Mouse (Mus musculus) limb, embryonic 14.5 days (tissue): ENCODE results near the gene Tas2r144. TPM values are rescaled to one million over a fixed set of nuclear protein-coding genes. Genes with fewer than 3 reads are reported as not detected.

Experiments
- ATAC-seq: fragments of 200-750 bp; cut with Nextera tagmentation; 2 replicates; pipeline ENCODE4 v1.8.0; 2017; ENCODE audit warnings: low read depth, moderate number of reproducible peaks, moderate TSS enrichment; ENCODE audit not compliant: low FRiP score
- DNase-seq: peaks from one replicate; pipeline ENCODE4 v3.0.0-alpha.2; 2015; ENCODE audit warnings: low spot score
- H3K27ac ChIP-seq: fragments of 300-500 bp; sonication (generic); replicated peaks from 2 replicates; pipeline ENCODE4 v1.5.1; 2014; ENCODE audit warnings: low read depth, mild to moderate bottlenecking, low read length, moderate library complexity, mixed read lengths
- H3K27me3 ChIP-seq: fragments of 300-500 bp; sonication (generic); 2 replicates; pipeline ENCODE4 v1.6.1; 2014; ENCODE audit warnings: low read length, mixed read lengths; ENCODE audit not compliant: control insufficient read depth, insufficient read depth
- H3K36me3 ChIP-seq: fragments of 300-500 bp; sonication (generic); 2 replicates; pipeline ENCODE4 v1.6.1; 2014; ENCODE audit warnings: mild to moderate bottlenecking, low read length, moderate library complexity, mixed read lengths; ENCODE audit not compliant: control insufficient read depth, insufficient read depth
- H3K4me1 ChIP-seq: fragments of 300-500 bp; sonication (generic); 2 replicates; pipeline ENCODE4 v1.6.1; 2014; ENCODE audit warnings: antibody characterized with exemption, low read length, mixed read lengths; ENCODE audit not compliant: control insufficient read depth, insufficient read depth
- H3K4me2 ChIP-seq: fragments of 300-500 bp; sonication (generic); replicated peaks from 2 replicates; pipeline ENCODE4 v1.6.1; 2014; ENCODE audit warnings: low read depth, mild to moderate bottlenecking, low read length, moderate library complexity; ENCODE audit not compliant: severe bottlenecking
- H3K4me3 ChIP-seq: fragments of 300-500 bp; sonication (generic); replicated peaks from 2 replicates; pipeline ENCODE4 v1.5.1; 2014; ENCODE audit warnings: low read length
- H3K9ac ChIP-seq: fragments of 300-500 bp; sonication (generic); 2 replicates; pipeline ENCODE4 v1.6.1; 2014; ENCODE audit warnings: mild to moderate bottlenecking, low read depth, low read length, moderate library complexity; ENCODE audit not compliant: severe bottlenecking
- H3K9me3 ChIP-seq: fragments of 300-500 bp; sonication (generic); 2 replicates; pipeline ENCODE4 v1.6.1; 2016; ENCODE audit warnings: low read length; ENCODE audit not compliant: control insufficient read depth
- POLR2A ChIP-seq: fragments of 200-500 bp; IDR thresholded peaks from 2 replicates; pipeline ENCODE4 v1.8.0; 2012; ENCODE audit warnings: inconsistent platforms, mild to moderate bottlenecking, moderate library complexity, borderline replicate concordance; ENCODE audit not compliant: insufficient read depth, insufficient read length; ENCODE audit errors: extremely low read depth
- WGBS: fragments of 180-500 bp; shearing (Covaris S2); extraction: QIAGEN DNeasy Blood & Tissue Kit; methylation state at CpG from one replicate; pipeline ENCODE4 v1.1.7; 2014; 5-methylcytosine and 5-hydroxymethylcytosine counted together
- polyA plus RNA-seq, 2 experiments: library from polyadenylated mRNA; depleted of rRNA in 1 of 2; stranded (reverse) in 1 of 2; unstranded in 1 of 2; fragments of >200 nt; fragmentation: Nextera tagmentation in 1 of 2; extraction: Ambion mirVana in 1 of 2; gene quantifications; 2 replicates each; pipeline versions ENCODE4 v1.2.1 to v1.2.3; 2012 to 2014

Gene Tas2r144
- polyA plus RNA-seq, 2 experiments: not detected

DNA sequence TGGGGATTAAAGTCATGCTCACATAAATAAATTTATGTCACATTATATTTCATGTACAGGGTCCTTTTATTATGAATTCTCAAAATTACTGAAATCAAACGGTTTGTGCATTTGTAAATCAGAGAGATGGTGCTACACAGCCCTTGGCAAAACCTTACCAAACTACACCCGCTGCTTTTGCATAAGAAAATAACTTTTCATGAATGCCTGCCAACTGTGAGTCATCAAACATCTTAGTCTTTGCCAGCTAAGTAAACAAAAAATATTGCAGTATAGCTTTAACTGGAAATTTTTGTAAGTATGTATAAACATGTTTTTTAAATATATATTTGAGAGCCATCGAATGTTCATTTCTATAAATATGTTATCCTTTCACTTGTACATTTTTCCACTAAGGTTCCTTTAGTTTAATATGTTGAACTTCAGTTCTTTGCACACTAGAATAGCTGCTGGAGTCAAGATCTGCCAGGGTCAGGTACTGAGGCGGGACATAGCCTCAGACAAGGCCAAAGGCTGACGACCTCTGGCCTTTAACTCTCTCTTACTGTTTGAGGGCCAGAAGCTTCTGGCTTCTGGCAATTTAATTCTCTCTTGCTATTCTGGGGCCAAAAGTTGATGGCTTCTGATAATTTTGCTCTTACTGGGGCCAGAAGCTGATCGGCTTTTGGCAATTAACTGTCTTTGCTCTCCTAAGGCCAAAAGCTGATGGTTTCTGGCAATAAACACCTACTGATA is 26.4 kb downstream of the Tas2r144 start:
- peaks cover 5% of the 10 kb centered on the region; the same call in 1 of the 2 replicates for H3K4me1 ChIP-seq
- DNase-seq (no peak), ATAC-seq (no peak)
- no peak overlapping the region for H3K4me2 ChIP-seq
- no peak overlapping the region for H3K4me3 ChIP-seq
- no peaks in the 10 kb centered on the region for H3K27me3 ChIP-seq
- no peaks in the 10 kb centered on the region for H3K9me3 ChIP-seq
- no peak for TF ChIP-seq POLR2A
- WGBS: 73% methylated on average over 6 of the region's 6 CpGs
- no peak overlapping the region for H3K9ac ChIP-seq
- H3K27ac ChIP-seq: no peak overlapping the region
- no peaks in the 10 kb centered on the region for H3K36me3 ChIP-seq

DNA sequence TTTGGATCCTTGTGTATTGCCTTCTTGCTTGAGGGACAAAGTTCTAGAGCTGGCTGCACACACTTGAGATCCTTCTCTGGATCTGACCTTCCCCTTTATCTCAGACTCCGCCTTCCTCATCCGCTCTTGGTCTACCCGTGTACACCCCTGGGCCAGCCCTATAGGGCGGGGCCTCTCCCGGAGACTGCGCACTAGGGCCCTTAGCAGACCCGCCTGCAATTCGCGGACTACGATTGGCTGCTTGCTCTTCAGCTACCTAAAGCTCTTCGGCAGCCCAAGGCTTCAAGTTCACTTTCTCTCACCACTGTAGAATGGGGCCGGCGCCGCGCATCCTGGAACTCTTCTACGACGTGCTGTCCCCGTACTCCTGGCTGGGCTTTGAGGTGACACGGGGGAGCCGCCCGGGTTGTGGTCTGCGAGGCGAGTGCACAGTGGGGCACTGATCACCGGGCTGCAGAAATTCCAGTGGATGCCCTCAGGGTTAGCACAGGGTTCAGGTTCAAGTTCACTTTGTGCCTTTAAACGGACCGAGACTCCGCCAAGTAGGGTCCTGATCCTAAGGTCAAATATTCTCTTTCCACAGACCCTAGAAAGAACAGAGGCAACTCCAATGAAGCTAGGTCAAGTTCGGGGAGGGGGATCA is 30.7 kb downstream of the Tas2r144 start, which contains the start of gene Gstk1:
Gene Gstk1, plus strand, starts transcription at position 225 of the 643 bp plus-strand sequence.
- Histone ChIP-seq H3K9me3 (no peaks in the 10 kb centered on the region), H3K9ac (peak within 1 kb of the TSS; percentile 50), H3K4me1 (peaks cover 5% of the 10 kb centered on the region; the same call in 1 of the 2 replicates), H3K36me3 (no peaks in the 10 kb centered on the region), H3K4me3 (peak within 1 kb of the TSS; percentile 44), H3K27me3 (no peaks in the 10 kb centered on the region), H3K27ac (no peak within 1 kb of the TSS), H3K4me2 (peak within 1 kb of the TSS; percentile 69)
- TF ChIP-seq POLR2A: no peak
- peak; percentile 85 for DNase-seq
- ATAC-seq: peak; percentile 99
- 3% methylated on average over 28 of the region's 28 CpGs for WGBS

DNA sequence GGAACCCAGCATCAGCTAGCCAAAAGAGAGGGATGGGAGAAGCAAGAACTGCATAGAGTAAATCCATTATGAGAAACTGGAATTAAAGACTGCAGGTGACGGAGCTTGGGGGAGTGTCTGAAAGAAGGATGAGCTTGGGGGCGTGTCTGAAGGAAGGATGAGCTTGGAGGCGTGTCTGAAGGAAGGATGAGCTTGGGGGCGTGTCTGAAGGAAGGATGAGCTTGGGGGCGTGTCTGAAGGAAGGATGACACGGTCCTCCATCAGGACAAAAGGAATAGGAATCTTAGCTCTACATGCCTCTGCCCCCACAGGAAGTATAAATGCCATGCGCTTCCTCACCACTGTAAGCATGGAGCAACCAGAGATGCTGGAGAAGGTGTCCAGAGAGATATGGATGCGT is 32.0 kb downstream of the Tas2r144 start:
- H3K9me3 ChIP-seq: no peaks in the 10 kb centered on the region
- DNase-seq (no peak), ATAC-seq (no peak)
- no peak overlapping the region for H3K4me2 ChIP-seq
- TF ChIP-seq POLR2A: no peak
- no peaks in the 10 kb centered on the region for H3K36me3 ChIP-seq
- H3K27me3 ChIP-seq: no peaks in the 10 kb centered on the region
- no peak overlapping the region for H3K9ac ChIP-seq
- no peak overlapping the region for H3K27ac ChIP-seq
- H3K4me3 ChIP-seq: no peak overlapping the region
- H3K4me1 ChIP-seq: peaks cover 5% of the 10 kb centered on the region; the same call in 1 of the 2 replicates
- WGBS: 9% methylated on average over 8 of the region's 8 CpGs

- no peak for TF ChIP-seq POLR2A
- 97% methylated on average over 1 of the region's 1 CpGs for WGBS
These were observed 32.9 kb downstream of the Tas2r144 start for GRCm38 (mm10) chr6:42247981-42248380.

GRCm38 (mm10) chr6:42251791-42252190 is 36.7 kb downstream of the Tas2r144 start:
- DNase-seq (no peak), ATAC-seq (no peak)
- Histone ChIP-seq H3K36me3 (no peaks in the 10 kb centered on the region), H3K4me3 (no peak overlapping the region), H3K27me3 (no peaks in the 10 kb centered on the region), H3K9me3 (no peaks in the 10 kb centered on the region), H3K4me1 (no peaks in the 10 kb centered on the region), H3K4me2 (no peak overlapping the region), H3K9ac (no peak overlapping the region), H3K27ac (no peak overlapping the region)
- no peak for TF ChIP-seq POLR2A
- WGBS: 82% methylated on average over 4 of the region's 4 CpGs

More at GRCm38 (mm10) chr6:42247981-42248380, 32.9 kb downstream of the Tas2r144 start:
- Histone ChIP-seq H3K4me3 (no peak overlapping the region), H3K27me3 (no peaks in the 10 kb centered on the region), H3K9ac (no peak overlapping the region), H3K4me1 (peaks cover 5% of the 10 kb centered on the region; the same call in 1 of the 2 replicates), H3K9me3 (no peaks in the 10 kb centered on the region), H3K4me2 (no peak overlapping the region), H3K36me3 (no peaks in the 10 kb centered on the region), H3K27ac (no peak overlapping the region)
- DNase-seq (no peak), ATAC-seq (no peak)
